Mouse (Mus musculus): ENCODE measurements around the gene Snx29. TPM values are rescaled to one million over a fixed set of nuclear protein-coding genes. Genes with fewer than 3 reads are reported as not detected.

Gene Snx29
- total RNA-seq, 1 experiment from 2014 or later: 25.3 TPM

GRCm38 (mm10) chr16:11599523-11599922, 276.8 kb downstream of the Snx29 start:
- no peak for ATAC-seq (replicated peaks; ENCODE audit: insufficient number of reproducible peaks, low FRiP score, low TSS enrichment, poor library complexity, severe bottlenecking)

DNA sequence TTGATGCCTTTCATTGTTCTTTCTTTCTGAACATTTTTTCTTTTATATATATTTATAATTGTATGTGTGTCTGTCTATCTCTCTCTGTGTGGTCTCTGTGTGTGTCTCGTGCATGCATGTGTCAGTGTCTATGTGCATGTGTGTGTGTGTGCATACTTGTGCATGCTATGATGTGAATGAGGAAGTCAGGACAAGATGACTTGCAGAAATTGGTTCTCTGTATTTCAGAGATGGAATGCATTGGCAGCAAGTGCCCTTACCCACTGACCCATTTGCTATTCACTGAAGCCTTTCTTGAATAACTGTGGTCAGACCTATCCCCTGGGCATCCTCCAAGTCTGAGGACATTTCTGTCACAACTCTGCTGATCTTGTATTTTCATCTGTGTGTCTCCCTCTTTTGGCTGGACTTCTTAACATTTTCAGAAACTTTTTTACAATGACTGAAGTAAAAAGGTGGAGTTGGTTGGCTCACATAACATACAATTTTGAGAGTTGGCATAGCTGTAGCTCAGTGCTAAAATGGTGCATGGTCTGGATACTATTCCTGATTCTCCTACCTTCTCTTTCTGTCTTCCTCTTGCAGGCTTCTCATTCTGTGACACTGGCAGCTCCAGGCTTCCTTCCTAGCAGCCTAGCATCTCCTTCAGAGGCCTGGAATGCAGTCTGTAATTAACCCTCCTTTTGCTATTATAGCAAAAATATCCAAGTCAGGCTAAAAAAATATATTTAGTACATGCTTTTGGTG, 278.8 kb downstream of the Snx29 start:
- no peak for ATAC-seq (replicated peaks; ENCODE audit: insufficient number of reproducible peaks, low FRiP score, low TSS enrichment, poor library complexity, severe bottlenecking)

DNA sequence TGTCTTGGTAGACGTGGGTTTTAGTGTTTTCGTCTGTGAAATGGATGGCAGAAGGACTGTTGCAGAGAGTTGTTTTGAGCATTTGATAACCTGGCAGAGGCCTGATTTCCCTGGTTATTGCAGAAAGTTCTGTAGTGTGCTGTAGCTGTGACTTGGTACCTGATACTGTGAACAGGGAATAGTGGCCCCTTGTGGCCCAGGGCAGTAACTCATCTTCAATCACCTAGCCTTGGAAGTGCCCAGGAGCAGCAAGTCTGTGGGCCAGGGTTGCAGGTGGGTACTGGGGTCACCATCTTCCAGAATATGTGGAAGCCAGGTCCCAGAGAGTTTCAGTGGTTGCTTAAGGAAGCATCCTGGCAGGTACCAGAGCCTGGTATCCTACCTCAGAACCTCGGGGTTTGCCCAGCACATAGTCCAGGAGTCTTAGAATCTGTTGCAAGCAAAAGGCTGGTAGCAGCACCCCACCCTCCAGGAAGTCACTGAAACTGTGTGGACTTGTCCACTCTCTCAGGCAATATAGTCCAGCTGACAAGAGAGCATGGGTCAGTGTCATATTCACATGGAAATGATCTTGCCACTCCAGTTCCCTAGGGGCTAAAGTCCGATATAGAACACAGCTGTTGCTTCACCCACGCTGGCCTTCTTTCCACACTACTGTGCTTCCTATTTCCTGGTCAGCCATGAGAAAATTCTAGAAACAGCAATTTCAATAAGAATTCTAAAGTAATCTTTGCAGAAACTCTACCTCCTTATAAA, 281.1 kb downstream of the Snx29 start:
- ATAC-seq (replicated peaks; ENCODE audit: insufficient number of reproducible peaks, low FRiP score, low TSS enrichment, poor library complexity, severe bottlenecking): no peak

DNA sequence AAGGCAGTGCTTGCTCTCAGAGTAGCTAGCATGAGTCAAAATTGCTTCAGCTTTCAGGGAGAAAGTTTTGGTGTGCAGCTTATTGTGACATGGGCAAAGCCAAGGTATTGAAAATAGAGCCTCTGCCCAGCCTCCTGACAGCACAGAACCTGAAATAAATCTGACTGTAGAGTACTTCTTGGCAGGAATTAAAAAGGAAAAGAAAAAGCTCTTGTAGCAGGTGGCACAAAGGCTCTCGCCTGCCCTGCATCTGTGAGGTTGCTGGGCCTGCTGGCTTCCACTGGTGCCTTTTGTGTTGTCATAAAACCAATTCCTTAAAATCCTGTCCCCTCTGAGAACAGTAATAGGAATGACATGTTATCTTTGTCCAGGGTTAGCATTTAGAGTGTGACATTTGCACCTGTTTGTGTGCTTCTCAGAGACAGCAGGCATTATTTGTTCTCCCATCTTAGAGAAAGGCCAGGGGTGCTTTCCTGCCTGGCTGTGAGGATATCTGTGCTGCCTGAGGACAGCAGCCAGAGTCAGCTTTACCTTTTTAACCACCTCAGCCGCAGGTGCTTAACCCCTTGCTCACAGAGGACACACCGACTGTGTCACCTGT, 289.9 kb downstream of the Snx29 start:
- no peak for ATAC-seq (replicated peaks; ENCODE audit: insufficient number of reproducible peaks, low FRiP score, low TSS enrichment, poor library complexity, severe bottlenecking)

DNA sequence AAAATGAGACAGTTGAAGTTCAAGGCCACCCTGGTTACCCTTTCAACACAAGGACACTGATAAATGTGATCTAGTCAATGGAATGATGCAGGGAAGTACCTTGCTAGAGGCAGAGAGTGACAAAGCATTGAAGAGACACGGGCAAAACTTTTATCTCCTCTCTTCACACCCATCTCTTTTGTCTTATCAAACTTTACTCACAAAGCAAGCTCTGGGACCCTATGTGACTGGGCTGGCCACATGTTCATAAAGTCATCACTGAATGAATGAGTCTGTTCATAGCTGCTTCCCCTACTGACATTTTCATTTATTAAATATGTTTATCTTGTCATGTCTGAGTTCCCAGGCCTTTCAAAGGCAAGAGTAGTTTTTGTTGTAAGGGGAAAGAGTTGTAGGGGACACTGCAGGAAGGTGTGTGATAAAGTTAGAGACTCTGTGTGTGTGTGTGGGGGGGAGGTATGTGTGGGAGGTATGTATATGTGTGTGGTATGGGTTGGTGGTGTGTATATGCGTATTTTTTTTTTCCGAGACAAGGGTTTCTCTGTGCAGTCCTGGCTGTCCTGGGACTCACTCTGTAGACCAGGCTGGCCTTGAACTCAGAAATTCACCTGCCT, 291.8 kb downstream of the Snx29 start:
- no peak for ATAC-seq (replicated peaks; ENCODE audit: insufficient number of reproducible peaks, low FRiP score, low TSS enrichment, poor library complexity, severe bottlenecking)

GRCm38 (mm10) chr16:11615633-11616032, 292.9 kb downstream of the Snx29 start:
- ATAC-seq (replicated peaks; ENCODE audit: insufficient number of reproducible peaks, low FRiP score, low TSS enrichment, poor library complexity, severe bottlenecking): no peak

GRCm38 (mm10) chr16:11619951-11620350, 297.2 kb downstream of the Snx29 start:
- no peak for ATAC-seq (replicated peaks; ENCODE audit: insufficient number of reproducible peaks, low FRiP score, low TSS enrichment, poor library complexity, severe bottlenecking)

DNA sequence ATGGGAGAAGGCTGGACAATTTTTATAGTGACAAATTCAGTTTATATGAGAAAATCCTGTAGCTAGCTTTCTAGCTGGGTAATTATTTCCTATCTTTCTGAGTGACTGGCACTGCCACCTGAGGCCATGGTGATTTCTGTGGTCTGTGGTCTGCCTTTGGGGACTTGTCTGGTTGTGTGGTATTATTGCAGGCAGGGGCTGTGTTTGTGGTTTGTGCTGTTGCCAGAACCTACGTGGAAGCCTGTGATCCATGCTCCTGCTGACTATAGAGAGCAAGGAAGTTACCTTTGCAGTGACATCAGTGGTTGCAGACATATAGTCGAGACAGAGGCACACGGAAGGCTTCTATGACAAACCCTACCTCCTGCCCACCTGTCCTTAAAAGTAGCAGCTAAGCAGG, 298.3 kb downstream of the Snx29 start:
- ATAC-seq (replicated peaks; ENCODE audit: insufficient number of reproducible peaks, low FRiP score, low TSS enrichment, poor library complexity, severe bottlenecking): no peak

DNA sequence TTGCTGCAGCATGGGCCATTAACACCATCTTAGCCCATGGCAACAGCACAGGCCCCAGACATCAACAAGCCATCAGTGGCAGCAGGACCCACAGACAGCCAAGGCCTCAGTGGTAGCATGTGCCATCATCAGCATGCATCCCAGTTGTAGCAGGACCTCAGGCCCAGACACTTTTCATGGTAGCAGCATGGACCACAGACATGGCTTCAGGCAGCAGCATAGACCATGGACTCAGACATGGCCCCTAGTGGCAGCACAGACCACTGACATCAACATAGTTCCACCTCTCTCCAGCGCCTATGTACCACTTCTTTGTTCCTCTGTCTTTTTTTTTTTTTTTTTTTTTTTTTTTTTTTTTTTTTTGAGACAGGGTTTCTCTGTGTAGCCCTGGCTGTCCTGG, 299.0 kb downstream of the Snx29 start:
- ATAC-seq (replicated peaks; ENCODE audit: insufficient number of reproducible peaks, low FRiP score, low TSS enrichment, poor library complexity, severe bottlenecking): no peak

DNA sequence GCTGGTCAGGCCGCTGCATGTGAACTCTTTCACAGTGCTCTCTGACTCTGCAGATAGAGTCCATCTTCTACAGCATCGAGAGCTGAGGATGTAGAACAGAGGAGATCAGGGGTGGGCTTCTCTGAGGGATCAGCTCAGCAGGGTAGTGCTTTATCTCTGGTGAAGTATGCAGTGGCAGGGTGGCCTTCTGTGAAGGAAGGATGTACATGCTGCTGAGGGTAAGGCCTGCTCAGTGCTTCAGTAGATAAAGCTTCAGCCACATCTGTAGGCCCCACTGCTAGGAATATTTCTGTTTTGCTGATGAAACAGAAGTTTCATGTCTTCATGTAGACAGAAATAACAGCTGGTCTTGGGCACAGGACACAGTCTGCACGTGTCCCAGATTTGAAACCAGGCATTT, 300.3 kb downstream of the Snx29 start:
- ATAC-seq (replicated peaks; ENCODE audit: insufficient number of reproducible peaks, low FRiP score, low TSS enrichment, poor library complexity, severe bottlenecking): no peak

DNA sequence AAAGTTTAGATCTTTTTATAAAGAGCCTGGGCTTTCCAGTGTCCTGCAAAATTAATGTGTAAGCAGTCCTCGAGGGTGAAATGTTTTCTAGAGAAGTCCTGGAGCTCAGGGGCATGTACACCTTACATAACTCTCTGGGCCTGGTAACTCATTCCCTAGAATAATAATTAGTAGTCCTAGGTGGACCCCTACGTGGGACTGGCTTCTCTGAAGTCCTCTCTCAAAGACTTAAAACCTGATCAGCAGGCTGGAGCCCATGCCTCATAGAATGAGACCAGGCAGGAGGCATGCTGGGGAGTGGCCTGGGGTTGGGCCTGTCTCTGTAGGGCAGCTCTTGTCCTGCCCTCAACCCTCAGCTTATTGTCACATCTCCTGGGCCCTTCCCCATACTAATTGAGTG, 301.4 kb downstream of the Snx29 start:
- ATAC-seq (replicated peaks; ENCODE audit: insufficient number of reproducible peaks, low FRiP score, low TSS enrichment, poor library complexity, severe bottlenecking): no peak

- ATAC-seq (replicated peaks; ENCODE audit: insufficient number of reproducible peaks, low FRiP score, low TSS enrichment, poor library complexity, severe bottlenecking): no peak
Measured at GRCm38 (mm10) chr16:11626004-11626481, 303.3 kb downstream of the Snx29 start.

DNA sequence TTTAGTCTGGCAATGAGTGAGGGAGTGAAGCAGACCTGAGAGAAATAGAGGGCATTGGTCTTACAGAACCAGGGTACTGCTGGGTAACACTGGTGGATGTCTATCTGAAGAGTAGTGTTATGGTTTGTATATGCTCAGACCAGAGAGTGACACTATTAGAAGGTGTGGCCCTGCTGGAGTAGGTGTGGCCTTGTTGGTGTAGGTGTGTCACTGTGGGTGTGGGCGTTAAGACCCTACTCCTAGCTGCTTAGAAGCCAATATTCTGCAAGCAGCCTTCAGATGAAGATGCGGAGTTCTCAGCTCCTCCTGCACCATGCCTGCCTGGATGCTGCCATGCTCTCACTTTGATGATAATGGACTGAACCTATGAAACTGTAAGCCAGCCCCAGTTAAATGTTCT, 303.9 kb downstream of the Snx29 start:
- no peak for ATAC-seq (replicated peaks; ENCODE audit: insufficient number of reproducible peaks, low FRiP score, low TSS enrichment, poor library complexity, severe bottlenecking)

GRCm38 (mm10) chr16:11627866-11628638, 305.3 kb downstream of the Snx29 start:
- no peak for ATAC-seq (replicated peaks; ENCODE audit: insufficient number of reproducible peaks, low FRiP score, low TSS enrichment, poor library complexity, severe bottlenecking)

DNA sequence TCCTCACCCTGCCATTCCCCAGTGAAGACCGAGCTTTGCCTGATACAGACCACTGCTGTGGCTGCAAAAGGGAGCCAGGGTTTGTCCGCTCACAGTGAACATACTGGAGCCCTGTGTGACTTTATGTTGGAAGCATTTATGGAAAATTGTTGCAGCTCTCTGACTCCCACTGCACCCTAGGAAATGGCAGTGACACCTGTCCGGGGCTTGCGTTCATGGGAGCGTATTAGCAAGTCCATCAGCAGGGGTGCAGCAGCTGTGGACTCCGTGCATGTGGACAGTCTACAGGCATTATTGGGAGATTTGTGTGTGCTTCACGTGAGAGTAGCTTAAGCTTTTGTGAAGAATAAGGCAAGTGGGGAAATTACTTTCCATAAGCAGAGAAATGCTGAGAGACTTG, 307.0 kb downstream of the Snx29 start:
- no peak for ATAC-seq (replicated peaks; ENCODE audit: insufficient number of reproducible peaks, low FRiP score, low TSS enrichment, poor library complexity, severe bottlenecking)

DNA sequence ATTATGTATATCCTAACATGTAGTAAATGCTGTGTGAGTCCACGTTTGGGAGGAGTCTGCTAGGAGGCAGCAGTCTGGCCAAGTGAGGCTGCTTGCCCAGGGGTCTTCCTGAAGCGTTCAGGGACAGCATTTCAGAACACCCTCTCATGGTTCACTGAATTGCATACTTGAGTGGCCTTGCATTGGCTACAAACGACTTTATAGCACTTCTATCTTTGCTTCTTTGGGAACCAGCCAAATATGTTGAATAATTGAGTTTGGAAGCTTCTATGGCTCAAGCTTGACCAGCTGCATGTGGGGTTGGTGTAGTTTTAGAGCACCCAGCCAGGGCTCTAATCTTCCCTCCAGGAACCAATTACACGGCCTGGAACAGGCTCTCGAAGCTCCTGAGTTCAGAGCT, 307.8 kb downstream of the Snx29 start:
- ATAC-seq (replicated peaks; ENCODE audit: insufficient number of reproducible peaks, low FRiP score, low TSS enrichment, poor library complexity, severe bottlenecking): no peak

DNA sequence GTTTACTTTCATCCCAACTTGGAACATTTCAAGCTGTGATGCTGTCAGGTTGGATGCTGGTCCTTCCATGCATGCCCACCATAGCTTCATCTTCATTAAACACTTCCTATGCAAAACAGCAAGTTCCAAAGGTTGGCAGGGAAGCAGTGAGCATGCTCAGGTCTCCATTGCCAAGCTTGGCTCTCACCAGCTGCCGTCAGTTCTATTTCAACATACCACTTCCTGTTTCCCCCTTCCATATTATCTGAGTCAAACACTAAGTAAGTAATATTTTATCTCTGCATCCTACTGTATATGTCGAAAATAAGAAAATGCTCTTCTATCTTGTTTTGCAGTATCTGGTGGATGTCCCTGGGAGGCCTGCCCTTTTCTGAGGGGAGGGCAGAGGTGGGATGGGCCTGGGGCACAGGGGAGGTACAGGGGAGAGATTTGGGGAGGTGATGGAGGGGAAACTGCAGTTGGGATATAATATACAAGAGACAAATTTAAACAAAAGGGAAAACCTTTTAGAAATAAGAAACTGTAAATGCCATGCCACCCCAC, 309.6 kb downstream of the Snx29 start:
- no peak for ATAC-seq (replicated peaks; ENCODE audit: insufficient number of reproducible peaks, low FRiP score, low TSS enrichment, poor library complexity, severe bottlenecking)

- ATAC-seq (replicated peaks; ENCODE audit: insufficient number of reproducible peaks, low FRiP score, low TSS enrichment, poor library complexity, severe bottlenecking): no peak
Measured at GRCm38 (mm10) chr16:11636196-11636733, 313.6 kb downstream of the Snx29 start.
